Mouse (Mus musculus) cerebellum, adult 18-20 months (tissue): ENCODE measurements around the gene Os9.
"Not testable (repeated sequence)": the region's sequence is repeated elsewhere in the genome, so short reads cannot be mapped to it uniquely, and the experiment has no call there.

Source experiments
- DNase-seq, 2 experiments: peaks; one replicate each; pipeline ENCODE4 v3.0.0; 2021

Gene Os9

DNA sequence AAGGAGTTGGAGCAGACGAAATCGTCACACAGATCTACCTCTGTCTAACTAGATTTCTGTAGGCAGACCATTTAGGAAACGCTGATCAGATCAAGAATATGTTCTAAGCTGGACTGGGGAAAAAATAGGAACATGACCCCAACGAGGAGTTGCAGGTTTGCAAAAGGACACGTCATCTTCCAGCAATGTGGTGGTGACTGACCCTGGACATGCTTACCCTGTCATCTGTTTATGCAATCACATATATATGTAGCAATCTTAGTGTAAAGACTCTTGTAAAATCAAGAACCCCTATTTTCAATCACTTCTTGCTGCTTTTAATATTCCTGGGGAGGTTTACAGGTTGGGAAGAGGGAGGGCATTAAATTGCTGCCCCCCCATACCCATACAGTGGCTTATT lies 58.4 kb downstream of the Os9 start:
- DNase-seq = no peak

GRCm38 (mm10) chr10:127062101-127062500 lies 58.8 kb downstream of the Os9 start:
- DNase-seq = not testable (repeated sequence)

DNA sequence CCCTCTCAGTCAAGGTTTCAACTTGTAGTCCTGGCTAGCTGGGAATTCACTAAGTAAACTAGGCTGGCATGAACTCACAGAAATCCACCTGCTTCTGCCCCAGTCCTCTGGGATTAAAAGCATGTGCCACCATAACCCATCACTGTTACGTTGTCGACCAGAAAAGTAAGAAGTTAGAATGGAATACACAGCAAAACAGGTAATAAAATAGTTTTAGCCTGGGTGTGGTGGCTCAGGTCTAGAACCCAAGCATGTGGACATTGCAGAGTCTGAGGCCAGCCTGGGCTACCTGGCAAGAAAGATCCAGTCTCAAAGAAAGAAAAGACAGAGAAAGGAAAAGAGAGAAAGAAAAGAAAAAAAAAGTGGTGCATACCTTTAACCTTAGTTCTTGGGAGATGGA lies 59.4 kb downstream of the Os9 start:
- no peak for DNase-seq

DNA sequence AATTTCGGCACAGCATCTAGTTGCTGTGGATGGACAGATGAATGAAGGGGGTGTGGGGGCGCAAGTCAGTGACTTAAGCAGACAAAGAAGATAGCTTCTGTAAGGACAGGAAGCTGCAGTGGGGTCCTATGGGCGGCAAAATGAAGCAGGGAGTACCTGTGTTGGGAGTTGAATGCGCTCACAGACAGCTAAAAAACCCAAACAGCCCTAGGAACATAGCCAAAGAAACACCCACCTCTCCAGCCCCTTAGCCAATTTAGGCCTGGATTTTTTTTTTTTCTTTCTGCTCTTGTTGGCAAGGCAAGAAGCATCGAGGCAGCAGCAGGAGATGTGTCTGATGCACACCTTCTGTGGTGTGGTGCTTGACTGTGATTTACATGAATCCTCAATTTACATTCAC lies 59.8 kb downstream of the Os9 start:
- DNase-seq = no peak

GRCm38 (mm10) chr10:127059968-127060916 lies 60.7 kb downstream of the Os9 start, which contains the start of gene March9:
Gene March9 (minus strand): TSS chr10:127060184.
- peak; percentile 89 to 95 for DNase-seq

DNA sequence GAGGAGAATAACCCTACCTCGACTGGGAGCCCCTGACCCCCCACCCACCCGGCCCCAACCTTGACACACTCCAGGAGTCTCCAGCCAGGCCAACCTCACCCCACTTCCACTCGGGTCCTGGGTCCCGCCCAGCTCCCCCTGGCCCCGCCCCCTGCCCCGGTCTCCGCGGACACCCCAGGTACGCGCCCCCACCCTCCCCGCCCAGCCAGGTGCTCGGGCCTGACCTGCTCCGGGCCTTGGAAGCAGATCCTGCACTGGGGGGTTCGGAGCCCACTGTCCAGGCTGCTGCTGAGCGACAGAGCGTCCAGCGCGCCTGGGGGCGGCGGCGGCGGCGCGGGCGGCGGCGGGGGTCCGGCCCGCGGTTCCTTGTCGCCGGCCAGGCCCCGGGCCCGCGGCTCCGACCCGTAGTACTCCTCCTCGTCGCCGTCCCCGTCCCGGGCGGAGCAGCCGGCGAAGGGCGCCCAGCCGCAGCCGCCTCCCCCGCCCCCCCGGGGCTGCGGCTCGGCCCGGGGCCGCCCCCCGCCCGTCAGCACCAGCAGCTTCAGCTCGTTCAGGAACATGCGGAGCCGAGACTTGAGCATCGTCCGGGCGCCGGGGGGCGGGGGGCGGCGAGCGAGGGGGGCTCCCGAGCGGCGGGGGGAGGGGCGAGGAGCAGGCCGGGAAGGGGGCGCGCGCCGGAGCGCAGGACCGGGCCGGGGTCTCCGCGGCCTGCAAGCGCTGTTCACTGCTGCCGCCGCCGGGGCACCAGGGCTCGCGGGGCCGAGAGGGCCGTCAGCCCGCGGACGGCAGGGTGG lies 61.6 kb downstream of the Os9 start:
- peak; percentile 41 to 60 for DNase-seq

GRCm38 (mm10) chr10:127058708-127059107 lies 62.2 kb downstream of the Os9 start:
- peak in 1 of 2 experiments; percentile 35 for DNase-seq

GRCm38 (mm10) chr10:127058161-127058560 lies 62.8 kb downstream of the Os9 start:
- DNase-seq = peak; percentile 79 to 85

DNA sequence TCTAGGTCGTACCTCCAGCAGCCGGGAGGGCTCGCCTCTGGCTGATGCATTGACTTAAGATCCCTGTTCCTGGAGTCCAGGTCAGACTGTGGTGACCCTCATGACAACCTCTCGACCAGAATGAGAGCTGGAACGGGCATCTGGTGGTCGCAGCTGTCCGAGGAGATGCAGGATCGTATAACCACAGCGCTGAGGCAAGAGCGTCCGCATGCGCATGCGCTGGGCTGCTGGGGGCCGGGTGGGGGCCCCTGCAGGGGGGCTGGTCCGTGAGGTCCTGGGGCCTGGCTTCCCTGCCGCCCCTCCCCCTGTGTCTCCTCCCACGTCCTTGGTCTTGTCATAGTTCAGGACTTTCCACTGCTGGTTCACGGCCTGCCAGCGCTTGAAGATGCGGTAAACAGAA lies 64.4 kb downstream of the Os9 start:
- DNase-seq = no peak

- no peak for DNase-seq
Measured at GRCm38 (mm10) chr10:127055406-127055805, 65.5 kb downstream of the Os9 start.

GRCm38 (mm10) chr10:127054646-127055045 lies 66.3 kb downstream of the Os9 start:
- DNase-seq = no peak

GRCm38 (mm10) chr10:127050119-127050474 lies 70.8 kb downstream of the Os9 start:
- no peak for DNase-seq

- no peak for DNase-seq
Measured at GRCm38 (mm10) chr10:127049395-127050118, 71.4 kb downstream of the Os9 start.

DNA sequence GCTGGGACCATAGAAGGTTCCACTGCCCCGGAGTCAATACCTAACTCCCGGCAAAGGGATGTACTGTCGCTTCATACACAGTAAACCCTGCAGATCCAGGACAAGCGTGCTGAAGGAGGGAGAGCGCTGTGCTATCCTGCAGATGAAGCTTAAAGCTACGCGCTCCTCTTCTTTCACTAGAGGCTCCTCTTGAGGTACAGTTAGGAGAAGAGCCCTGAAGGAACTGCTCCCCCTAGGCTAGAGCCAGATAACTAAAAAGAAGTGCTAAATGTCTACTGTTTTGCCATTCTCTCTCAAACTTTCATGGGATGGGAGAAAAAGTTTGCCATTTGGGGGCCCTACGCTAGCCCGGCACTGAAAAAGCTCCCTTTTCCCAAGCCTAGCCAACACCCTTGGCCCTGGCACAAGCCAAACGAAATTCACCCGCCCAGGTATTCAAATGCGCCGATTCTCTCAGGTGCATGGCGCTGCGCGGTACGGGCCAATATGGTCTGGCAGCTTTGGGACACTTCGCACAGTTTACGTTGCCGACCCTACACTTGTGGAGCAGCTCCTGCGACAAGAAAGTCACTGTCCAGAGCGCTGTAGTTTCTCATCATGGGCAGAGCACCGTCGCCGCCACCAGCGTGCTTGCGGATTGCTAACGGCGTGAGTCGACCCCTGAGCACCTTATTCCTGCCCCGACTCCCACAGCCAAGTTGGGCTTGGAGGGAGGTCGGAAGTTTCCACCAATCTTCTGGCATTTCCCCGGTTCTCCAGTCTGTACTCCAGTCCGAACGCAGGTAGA lies 72.1 kb downstream of the Os9 start:
- DNase-seq = no peak

DNA sequence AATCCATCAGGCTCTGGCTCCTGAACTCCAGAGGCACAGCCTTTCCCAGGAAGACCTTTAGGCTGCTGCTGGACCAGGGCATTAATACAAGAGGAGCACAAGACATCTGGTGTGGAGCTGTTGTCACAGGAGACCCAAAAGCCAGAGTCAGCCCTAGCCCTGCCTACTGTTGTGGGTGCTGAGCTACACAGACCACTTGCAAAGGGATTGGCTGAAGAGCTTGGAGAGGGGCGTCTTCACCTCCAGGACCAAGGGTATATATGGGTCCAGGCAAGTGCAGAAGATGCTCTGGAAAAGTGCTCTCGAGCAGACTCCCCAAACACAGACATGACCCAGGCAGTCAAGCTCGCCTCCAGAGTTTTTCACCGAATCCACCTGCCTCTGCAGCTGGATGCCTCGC lies 73.0 kb downstream of the Os9 start, which contains the start of gene Cyp27b1:
Gene Cyp27b1, plus strand, starts transcription at position 297 of the 400 bp plus-strand sequence.
- no peak for DNase-seq
